Mouse (Mus musculus): ENCODE data around the gene Chchd4. TPM values are rescaled to one million over a fixed set of nuclear protein-coding genes. Genes with fewer than 3 reads are reported as not detected.

Gene Chchd4
- polyA plus RNA-seq, 1 experiment from 2014 or later, result 43.8 TPM

DNA sequence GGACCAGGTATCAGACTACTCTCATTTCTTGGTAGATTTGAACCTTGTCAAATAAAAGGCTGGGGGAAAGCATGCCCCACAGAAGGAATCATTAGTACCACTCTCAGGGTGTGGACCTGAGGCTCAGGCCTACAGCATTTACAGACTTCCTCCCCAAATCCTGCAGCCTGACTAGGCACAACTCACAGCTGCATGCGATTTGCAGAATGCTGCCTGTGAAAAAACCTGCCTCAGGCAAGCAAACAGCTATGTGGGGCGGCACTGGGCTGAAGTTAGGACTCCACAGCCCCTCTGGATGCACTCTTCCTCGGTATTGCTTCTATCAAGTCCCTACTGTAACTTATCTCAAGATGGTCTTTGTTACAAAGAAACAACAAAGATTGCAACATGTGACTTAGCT is 34.7 kb upstream of the Chchd4 start:
- Histone ChIP-seq H3K4me1 (ENCODE audit: control insufficient read depth, insufficient read depth, low read length) (no peaks in the 10 kb centered on the region), H3K4me2 (ENCODE audit: low read length) (no peak overlapping the region), H3K27me3 (ENCODE audit: control insufficient read depth, insufficient read depth, low read depth, low read length) (no peaks in the 10 kb centered on the region), H3K36me3 (ENCODE audit: control insufficient read depth, insufficient read depth, low read length) (peaks cover 31% of the 10 kb centered on the region), H3K9ac (ENCODE audit: low read depth, low read length) (no peak overlapping the region), H3K27ac (ENCODE audit: low read length) (no peak overlapping the region), H3K4me3 (ENCODE audit: low read depth, low read length) (no peak overlapping the region), H3K9me3 (replicated peaks; ENCODE audit: control insufficient read depth, low read length, poor library complexity, severe bottlenecking) (no peaks in the 10 kb centered on the region; the same call in 1 of the 2 replicates)
- ATAC-seq, result no peak
- 97% methylated on average over 3 of the region's 3 CpGs for WGBS

DNA sequence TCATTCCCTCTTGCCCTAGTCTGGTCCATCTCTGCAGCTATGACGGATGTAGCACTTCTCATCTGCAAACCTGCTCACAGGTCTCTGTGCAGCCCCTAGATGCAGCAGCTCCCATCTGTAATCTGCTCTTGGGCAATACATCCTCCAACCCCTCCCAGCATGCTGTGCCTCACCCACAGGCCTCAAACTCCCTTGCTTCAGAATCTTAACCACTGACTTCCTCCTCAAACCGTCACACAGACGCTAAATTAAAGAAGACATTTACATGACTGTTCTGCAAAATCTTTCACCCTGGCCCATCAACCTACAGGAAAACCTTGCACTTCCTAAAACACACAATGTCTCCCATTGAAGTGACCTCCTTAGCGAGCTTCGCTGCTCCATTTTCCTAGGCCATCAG is 32.7 kb upstream of the Chchd4 start:
- H3K4me3 ChIP-seq (ENCODE audit: low read depth, low read length), result no peak overlapping the region
- H3K4me1 ChIP-seq (ENCODE audit: control insufficient read depth, insufficient read depth, low read length), result no peaks in the 10 kb centered on the region
- H3K27me3 ChIP-seq (ENCODE audit: control insufficient read depth, insufficient read depth, low read depth, low read length), result no peaks in the 10 kb centered on the region
- WGBS, result 94% methylated on average over 5 of the region's 5 CpGs
- no peak overlapping the region for H3K27ac ChIP-seq (ENCODE audit: low read length)
- H3K36me3 ChIP-seq (ENCODE audit: control insufficient read depth, insufficient read depth, low read length), result peaks cover 38% of the 10 kb centered on the region
- H3K9ac ChIP-seq (ENCODE audit: low read depth, low read length), result no peak overlapping the region
- no peaks in the 10 kb centered on the region; the same call in 1 of the 2 replicates for H3K9me3 ChIP-seq (replicated peaks; ENCODE audit: control insufficient read depth, low read length, poor library complexity, severe bottlenecking)
- no peak overlapping the region for H3K4me2 ChIP-seq (ENCODE audit: low read length)
- ATAC-seq, result no peak

DNA sequence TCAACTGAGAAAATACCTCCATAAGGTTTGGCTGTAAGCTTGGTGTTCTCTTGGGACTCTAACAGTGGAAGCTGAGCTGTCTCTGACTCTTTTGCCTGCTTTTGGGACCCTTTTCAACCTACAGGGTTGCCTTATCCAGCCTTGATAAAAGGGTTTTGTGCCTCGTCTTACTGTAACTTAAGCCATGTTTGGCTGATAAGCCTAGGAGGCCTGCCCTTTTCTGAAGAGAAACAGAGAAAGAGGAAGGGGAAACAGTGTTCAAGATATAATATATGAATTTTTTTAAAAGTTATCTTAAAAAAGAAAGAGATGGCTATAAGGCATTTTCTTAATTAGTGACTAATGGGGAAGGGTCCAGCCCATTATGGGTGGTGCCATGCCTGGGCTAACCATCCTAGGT is 30.0 kb upstream of the Chchd4 start:
- H3K36me3 ChIP-seq (ENCODE audit: control insufficient read depth, insufficient read depth, low read length), result peaks cover 51% of the 10 kb centered on the region
- H3K4me2 ChIP-seq (ENCODE audit: low read length), result no peak overlapping the region
- no peaks in the 10 kb centered on the region for H3K4me1 ChIP-seq (ENCODE audit: control insufficient read depth, insufficient read depth, low read length)
- 92% methylated on average over 1 of the region's 1 CpGs for WGBS
- H3K4me3 ChIP-seq (ENCODE audit: low read depth, low read length), result no peak overlapping the region
- H3K27me3 ChIP-seq (ENCODE audit: control insufficient read depth, insufficient read depth, low read depth, low read length), result no peaks in the 10 kb centered on the region
- H3K9me3 ChIP-seq (replicated peaks; ENCODE audit: control insufficient read depth, low read length, poor library complexity, severe bottlenecking), result no peaks in the 10 kb centered on the region; the same call in 1 of the 2 replicates
- H3K9ac ChIP-seq (ENCODE audit: low read depth, low read length), result no peak overlapping the region
- no peak overlapping the region for H3K27ac ChIP-seq (ENCODE audit: low read length)
- ATAC-seq, result no peak

DNA sequence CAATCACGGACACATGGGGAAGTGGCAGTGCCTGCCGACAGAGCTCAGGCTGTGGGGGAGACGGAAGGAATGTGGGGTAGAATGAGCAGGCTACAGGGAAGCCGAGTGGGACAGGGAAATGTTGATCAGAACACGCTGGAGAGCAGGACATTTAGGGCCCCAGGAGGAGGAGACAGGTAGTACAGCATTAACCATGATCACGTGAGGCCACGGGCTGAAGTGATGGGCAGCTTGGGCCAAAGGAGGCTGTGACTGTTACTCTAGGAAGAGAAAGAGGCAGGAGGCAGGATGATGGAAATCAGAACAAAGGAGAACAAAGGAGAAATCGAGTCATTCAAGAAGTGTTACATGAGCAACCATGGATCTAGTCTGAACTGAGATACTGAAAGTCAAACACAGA is 21.2 kb upstream of the Chchd4 start:
- Histone ChIP-seq H3K9me3 (replicated peaks; ENCODE audit: control insufficient read depth, low read length, poor library complexity, severe bottlenecking) (no peaks in the 10 kb centered on the region), H3K27me3 (ENCODE audit: control insufficient read depth, insufficient read depth, low read depth, low read length) (no peaks in the 10 kb centered on the region), H3K27ac (ENCODE audit: low read length) (no peak overlapping the region), H3K9ac (ENCODE audit: low read depth, low read length) (no peak overlapping the region), H3K4me2 (ENCODE audit: low read length) (no peak overlapping the region), H3K4me3 (ENCODE audit: low read depth, low read length) (no peak overlapping the region), H3K4me1 (ENCODE audit: control insufficient read depth, insufficient read depth, low read length) (no peaks in the 10 kb centered on the region), H3K36me3 (ENCODE audit: control insufficient read depth, insufficient read depth, low read length) (peaks cover 28% of the 10 kb centered on the region)
- no peak for ATAC-seq
- WGBS, result 88% methylated on average over 8 of the region's 8 CpGs

DNA sequence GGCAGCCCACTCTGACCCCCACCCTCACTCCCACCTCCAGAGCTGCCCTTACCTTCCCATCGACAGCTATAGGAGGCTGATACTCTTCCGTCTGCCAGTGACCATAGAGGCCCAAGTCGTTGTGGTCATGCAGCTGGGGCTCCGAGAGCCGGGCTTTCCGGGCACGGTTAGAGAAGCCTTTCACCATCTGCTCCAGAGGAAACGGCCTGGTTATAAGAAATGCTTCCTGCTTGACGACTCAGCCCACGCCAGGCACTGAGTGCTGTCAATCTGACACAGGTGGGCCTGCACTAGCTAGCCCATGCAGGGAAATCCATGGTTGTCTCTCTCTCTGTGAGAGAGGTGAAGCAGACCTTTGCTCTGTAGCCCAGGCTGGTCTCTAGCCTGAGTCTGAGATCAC is 19.7 kb upstream of the Chchd4 start:
- no peak overlapping the region for H3K27ac ChIP-seq (ENCODE audit: low read length)
- no peak overlapping the region for H3K4me3 ChIP-seq (ENCODE audit: low read depth, low read length)
- H3K27me3 ChIP-seq (ENCODE audit: control insufficient read depth, insufficient read depth, low read depth, low read length), result no peaks in the 10 kb centered on the region
- H3K4me2 ChIP-seq (ENCODE audit: low read length), result no peak overlapping the region
- no peaks in the 10 kb centered on the region for H3K9me3 ChIP-seq (replicated peaks; ENCODE audit: control insufficient read depth, low read length, poor library complexity, severe bottlenecking)
- H3K9ac ChIP-seq (ENCODE audit: low read depth, low read length), result no peak overlapping the region
- ATAC-seq, result no peak
- WGBS, result 94% methylated on average over 10 of the region's 10 CpGs
- peaks cover 25% of the 10 kb centered on the region for H3K36me3 ChIP-seq (ENCODE audit: control insufficient read depth, insufficient read depth, low read length)
- no peaks in the 10 kb centered on the region for H3K4me1 ChIP-seq (ENCODE audit: control insufficient read depth, insufficient read depth, low read length)

DNA sequence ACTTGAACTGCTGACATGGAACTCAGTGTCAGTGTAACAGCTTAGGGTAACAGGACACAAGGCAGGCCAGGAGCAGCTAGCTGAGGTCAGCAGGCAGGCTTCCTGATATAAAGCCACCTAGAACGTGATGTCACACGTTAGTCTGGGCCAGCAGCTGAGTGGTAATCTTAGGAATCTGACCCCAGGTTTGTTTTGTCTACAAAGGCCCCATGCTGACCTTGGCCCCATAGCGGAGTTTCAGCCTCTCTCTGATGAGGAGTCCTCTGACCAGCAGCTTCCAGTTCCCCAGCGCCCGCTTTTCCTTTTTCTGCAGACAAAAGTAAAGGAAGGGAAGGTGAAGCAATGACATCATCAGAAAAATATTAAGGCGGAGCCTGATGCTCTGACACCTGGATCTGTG is 17.7 kb upstream of the Chchd4 start:
- Histone ChIP-seq H3K4me2 (ENCODE audit: low read length) (no peak overlapping the region), H3K9me3 (replicated peaks; ENCODE audit: control insufficient read depth, low read length, poor library complexity, severe bottlenecking) (no peaks in the 10 kb centered on the region), H3K27me3 (ENCODE audit: control insufficient read depth, insufficient read depth, low read depth, low read length) (no peaks in the 10 kb centered on the region), H3K9ac (ENCODE audit: low read depth, low read length) (no peak overlapping the region), H3K36me3 (ENCODE audit: control insufficient read depth, insufficient read depth, low read length) (peaks cover 31% of the 10 kb centered on the region), H3K4me3 (ENCODE audit: low read depth, low read length) (no peak overlapping the region), H3K4me1 (ENCODE audit: control insufficient read depth, insufficient read depth, low read length) (no peaks in the 10 kb centered on the region), H3K27ac (ENCODE audit: low read length) (no peak overlapping the region)
- WGBS, result 72% methylated on average over 6 of the region's 6 CpGs
- no peak for ATAC-seq

DNA sequence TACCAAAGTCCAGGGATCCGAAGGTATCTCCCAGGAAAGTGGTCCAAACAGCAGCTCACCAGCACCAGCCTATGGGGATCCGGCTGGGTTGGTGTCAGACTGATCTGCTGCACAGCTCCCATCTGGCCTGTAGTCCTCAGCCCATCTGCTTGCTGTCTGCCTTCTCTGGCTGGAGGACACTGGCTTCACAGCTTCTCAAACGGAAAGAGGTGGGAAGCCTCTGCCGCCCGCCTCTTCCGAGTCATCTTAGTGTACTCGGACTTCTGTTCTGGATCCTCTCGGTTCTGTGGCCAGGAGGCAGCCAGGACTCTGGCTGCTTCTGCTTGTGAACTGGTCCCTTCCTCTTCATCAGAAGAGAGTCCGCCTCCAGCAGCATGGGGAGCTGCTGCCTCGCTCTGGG is 16.5 kb upstream of the Chchd4 start:
- ATAC-seq, result no peak
- no peak overlapping the region for H3K4me2 ChIP-seq (ENCODE audit: low read length)
- WGBS, result 87% methylated on average over 10 of the region's 10 CpGs

DNA sequence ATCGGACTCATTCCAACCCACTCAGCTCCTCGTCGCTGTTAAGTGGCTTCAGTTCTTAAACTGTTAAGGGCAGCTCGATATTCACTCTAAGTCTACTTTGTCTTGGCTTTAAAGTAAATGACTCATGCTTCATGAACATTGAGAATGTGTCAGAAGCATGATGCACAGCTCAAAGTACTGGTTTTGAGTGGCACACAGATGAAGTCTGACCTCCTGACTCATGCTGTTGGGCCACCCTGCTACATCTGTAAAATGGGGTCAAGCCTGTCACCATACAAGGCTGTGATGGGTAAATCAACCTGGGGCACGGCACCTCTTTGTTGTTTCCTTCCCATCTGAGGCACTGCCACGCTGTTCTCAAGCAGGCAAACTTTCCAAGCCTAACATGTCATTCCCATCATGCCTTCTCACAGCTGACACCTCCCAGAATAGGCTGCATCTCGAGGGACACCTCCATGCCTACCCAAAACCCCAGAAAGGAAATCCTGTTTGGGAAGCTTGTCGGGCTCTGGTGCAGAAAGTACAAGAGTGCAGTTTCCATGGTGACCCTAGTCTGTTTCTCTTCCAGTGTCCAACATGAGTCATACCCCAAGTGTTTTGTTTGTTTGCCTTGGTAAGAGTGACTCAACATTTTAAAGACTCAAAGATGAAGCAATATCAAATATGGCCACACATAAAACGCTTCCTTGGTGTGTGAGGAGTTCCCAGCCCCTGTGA is 15.3 kb upstream of the Chchd4 start:
- 83% methylated on average over 9 of the region's 9 CpGs for WGBS
- ATAC-seq, result no peak

More for the DNA sequence above, 16.5 kb upstream of the Chchd4 start:
- H3K4me3 ChIP-seq (ENCODE audit: low read depth, low read length), result no peak overlapping the region
- peaks cover 37% of the 10 kb centered on the region for H3K36me3 ChIP-seq (ENCODE audit: control insufficient read depth, insufficient read depth, low read length)
- no peaks in the 10 kb centered on the region for H3K27me3 ChIP-seq (ENCODE audit: control insufficient read depth, insufficient read depth, low read depth, low read length)
- no peaks in the 10 kb centered on the region for H3K4me1 ChIP-seq (ENCODE audit: control insufficient read depth, insufficient read depth, low read length)
- H3K27ac ChIP-seq (ENCODE audit: low read length), result no peak overlapping the region
- H3K9me3 ChIP-seq (replicated peaks; ENCODE audit: control insufficient read depth, low read length, poor library complexity, severe bottlenecking), result no peaks in the 10 kb centered on the region
- H3K9ac ChIP-seq (ENCODE audit: low read depth, low read length), result no peak overlapping the region

DNA sequence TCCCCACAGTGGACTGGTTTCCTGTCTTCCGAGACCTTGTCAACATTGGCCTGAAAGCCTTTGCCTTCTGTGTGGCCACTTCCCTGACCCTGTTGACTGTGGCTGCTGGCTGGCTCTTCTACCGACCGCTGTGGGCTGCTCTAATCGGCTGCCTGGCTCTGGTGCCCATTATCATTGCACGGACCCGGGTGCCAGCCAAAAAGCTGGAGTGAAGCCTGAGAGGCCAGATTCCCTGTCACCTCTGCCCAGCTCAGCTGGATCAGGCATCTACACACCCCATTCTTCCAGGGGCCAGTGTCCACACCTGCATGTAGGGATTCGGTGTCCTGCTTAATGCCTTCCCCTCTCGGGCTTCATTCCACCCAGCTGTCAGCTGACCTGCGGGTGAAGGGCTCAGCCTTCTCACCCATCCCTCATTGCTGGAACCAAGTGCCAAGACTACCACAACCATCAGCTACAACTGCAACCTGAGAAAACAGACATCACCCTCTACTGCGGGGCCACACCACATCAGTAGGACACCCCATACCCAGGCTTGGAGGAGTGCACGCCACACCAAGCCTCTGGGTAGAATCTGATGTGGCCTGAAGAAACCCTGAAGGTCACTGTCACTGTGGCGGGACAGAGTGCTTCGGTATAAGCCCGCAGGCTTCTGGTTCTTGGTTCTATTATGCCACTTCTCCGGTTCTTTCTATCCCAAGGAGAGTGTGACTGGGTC is 13.5 kb upstream of the Chchd4 start:
- no peaks in the 10 kb centered on the region for H3K9me3 ChIP-seq (replicated peaks; ENCODE audit: control insufficient read depth, low read length, poor library complexity, severe bottlenecking)
- 95% methylated on average over 15 of the region's 15 CpGs for WGBS
- ATAC-seq, result no peak
- H3K27ac ChIP-seq (ENCODE audit: low read length), result no peak overlapping the region
- H3K4me3 ChIP-seq (ENCODE audit: low read depth, low read length), result no peak overlapping the region
- H3K4me2 ChIP-seq (ENCODE audit: low read length), result no peak overlapping the region
- no peaks in the 10 kb centered on the region for H3K27me3 ChIP-seq (ENCODE audit: control insufficient read depth, insufficient read depth, low read depth, low read length)
- no peak overlapping the region for H3K9ac ChIP-seq (ENCODE audit: low read depth, low read length)
- H3K36me3 ChIP-seq (ENCODE audit: control insufficient read depth, insufficient read depth, low read length), result peaks cover 53% of the 10 kb centered on the region
- H3K4me1 ChIP-seq (ENCODE audit: control insufficient read depth, insufficient read depth, low read length), result no peaks in the 10 kb centered on the region

More for the DNA sequence above, 15.3 kb upstream of the Chchd4 start:
- Histone ChIP-seq H3K9ac (ENCODE audit: low read depth, low read length) (no peak overlapping the region), H3K27ac (ENCODE audit: low read length) (no peak overlapping the region), H3K4me1 (ENCODE audit: control insufficient read depth, insufficient read depth, low read length) (no peaks in the 10 kb centered on the region), H3K9me3 (replicated peaks; ENCODE audit: control insufficient read depth, low read length, poor library complexity, severe bottlenecking) (no peaks in the 10 kb centered on the region), H3K36me3 (ENCODE audit: control insufficient read depth, insufficient read depth, low read length) (peaks cover 42% of the 10 kb centered on the region), H3K27me3 (ENCODE audit: control insufficient read depth, insufficient read depth, low read depth, low read length) (no peaks in the 10 kb centered on the region), H3K4me2 (ENCODE audit: low read length) (no peak overlapping the region), H3K4me3 (ENCODE audit: low read depth, low read length) (no peak overlapping the region)
